Mouse (Mus musculus) hematopoietic stem cell, adult 5-6 weeks (primary cell): ENCODE results near the gene Gm13695. TPM values are rescaled to one million over a fixed set of nuclear protein-coding genes. Genes with fewer than 3 reads are reported as not detected.

Source experiments
- total RNA-seq: library from RNA; stranded (forward); fragments of 172-1452, 232-1000 nt; gene quantifications from 2 replicates; pipeline ENCODE4 v1.2.3, GENCODE M21; 2017

Gene Gm13695
- total RNA-seq, 1 experiment from 2014 or later, result not detected

Other genes with a start within 250 kb of the Gm13695 start
- 20.8 and 28.8 TPM in 2 replicates for gene Itgav, start 242.9 kb upstream of the Gm13695 start, total RNA-seq
- gene Fam171b, start 154.7 kb upstream of the Gm13695 start, total RNA-seq, result 0.63 and 0.79 TPM in 2 replicates
- gene Zswim2, start 26.1 kb upstream of the Gm13695 start, total RNA-seq, result 0.38 TPM in 1 of 2 replicates, not detected in the other
- not detected in 2 replicates for gene Gm13698, start 11.6 kb upstream of the Gm13695 start, total RNA-seq
- gene Gm13693, start 5.8 kb upstream of the Gm13695 start, total RNA-seq, result not detected in 2 replicates
- gene Gm13696, start 5.8 kb downstream of the Gm13695 start, total RNA-seq, result not detected in 2 replicates
- not detected in 2 replicates for gene Gm13694, start 11.6 kb downstream of the Gm13695 start, total RNA-seq
- not detected in 2 replicates for gene Gm13697, start 17.4 kb downstream of the Gm13695 start, total RNA-seq
- gene Gm13691, start 23.2 kb downstream of the Gm13695 start, total RNA-seq, result not detected in 2 replicates